Mouse (Mus musculus) MEL (cell line): ENCODE measurements around the gene Gm11077.

Experiments used
- CTCF ChIP-seq, 3 experiments: IDR thresholded peaks in 2 of 3; conservative IDR thresholded peaks in 1 of 3; 2 replicates each; pipeline ENCODE4 v1.5.1; 2011 to 2012; ENCODE audit warnings: low read length in 3 of 3, low read depth in 2 of 3, mild to moderate bottlenecking in 2 of 3, improper control_type of control experiment in 1 of 3, inconsistent platforms in 1 of 3, mixed read lengths in 1 of 3, moderate library complexity in 1 of 3; ENCODE audit not compliant: control insufficient read depth in 1 of 3, insufficient read depth in 1 of 3, poor library complexity in 1 of 3, severe bottlenecking in 1 of 3
- EP300 ChIP-seq, 2 experiments: IDR thresholded peaks; 2 replicates each; pipeline ENCODE4 v1.6.1; 2011; ENCODE audit warnings: improper control_type of control experiment in 2 of 2, low read length in 2 of 2, low read depth in 1 of 2, mild to moderate bottlenecking in 1 of 2
- GATA1 ChIP-seq: IDR thresholded peaks from 2 replicates; pipeline ENCODE4 v1.6.1; 2011; ENCODE audit warnings: low read depth, low read length, improper control_type of control experiment
- MAX ChIP-seq: IDR thresholded peaks from 2 replicates; pipeline ENCODE4 v1.6.1; 2011; ENCODE audit warnings: low read length, improper control_type of control experiment
- MEF2A ChIP-seq: IDR thresholded peaks from 2 replicates; pipeline ENCODE4 v1.6.1; 2014; ENCODE audit warnings: low read depth, mild to moderate bottlenecking, inconsistent platforms, low read length, improper control_type of control experiment; ENCODE audit not compliant: poor library complexity, insufficient replicate concordance, severe bottlenecking; ENCODE audit errors: extremely low read depth
- POLR2A ChIP-seq, 2 experiments: IDR thresholded peaks; 2 replicates each; pipeline ENCODE4 v1.6.1; 2011 to 2012; ENCODE audit warnings: low read length in 2 of 2, mild to moderate bottlenecking in 2 of 2, control low read depth in 1 of 2, improper control_type of control experiment in 1 of 2, low read depth in 1 of 2, moderate library complexity in 1 of 2; ENCODE audit not compliant: control insufficient read depth in 1 of 2, insufficient read depth in 1 of 2, poor library complexity in 1 of 2
- SIN3A ChIP-seq: IDR thresholded peaks from 2 replicates; pipeline ENCODE4 v1.6.1; 2012; ENCODE audit warnings: low read length, improper control_type of control experiment, inconsistent platforms
- ZNF384 ChIP-seq: IDR thresholded peaks from 2 replicates; pipeline ENCODE4 v1.6.1; 2012; ENCODE audit warnings: low read depth, mild to moderate bottlenecking, inconsistent platforms, low read length, improper control_type of control experiment

GRCm38 (mm10) chr6:140793676-140794262, 64.7 kb downstream of the Gm11077 start:
- TF ChIP-seq ZNF384 = no peak
- TF ChIP-seq CTCF (IDR thresholded peaks at IDR 0.05 in 2 of 3, conservative IDR thresholded peaks at IDR 0.05 in 1 of 3; ENCODE audit: control insufficient read depth in 1 of 3, insufficient read depth in 1 of 3, low read depth in 2 of 3, low read length in 3 of 3, poor library complexity in 1 of 3, severe bottlenecking in 1 of 3) = no peak
- no peak for TF ChIP-seq MEF2A
- TF ChIP-seq GATA1 = no peak
- TF ChIP-seq POLR2A (IDR thresholded peaks at IDR 0.05; ENCODE audit: control insufficient read depth in 1 of 2, insufficient read depth in 1 of 2, low read depth in 1 of 2, low read length in 2 of 2, poor library complexity in 1 of 2) = no peak
- no peak for TF ChIP-seq EP300 (IDR thresholded peaks at IDR 0.05; ENCODE audit: low read depth in 1 of 2, low read length in 2 of 2)
- TF ChIP-seq SIN3A = no peak
- no peak for TF ChIP-seq MAX
